Mouse (Mus musculus) cortical plate, adult 2 months (tissue): Measurements from ENCODE around the gene Mgll. TPM values are rescaled to one million over a fixed set of nuclear protein-coding genes. Genes with fewer than 3 reads are reported as not detected.

Source experiments
- H3K27ac ChIP-seq: fragments of 200-500 bp; 2 replicates; pipeline ENCODE4 v1.5.1; 2012; ENCODE audit warnings: low read length, control low read depth, inconsistent platforms; ENCODE audit not compliant: insufficient read depth
- H3K4me1 ChIP-seq: fragments of 200-500 bp; 2 replicates; pipeline ENCODE4 v1.6.1; 2011; ENCODE audit warnings: low read length; ENCODE audit not compliant: control insufficient read depth, insufficient read depth
- H3K4me3 ChIP-seq: fragments of 200-500 bp; 2 replicates; pipeline ENCODE4 v1.5.1; 2011; ENCODE audit warnings: mild to moderate bottlenecking, low read length, control low read depth; ENCODE audit not compliant: insufficient read depth
- CTCF ChIP-seq: fragments of 200-500 bp; IDR thresholded peaks from 2 replicates; pipeline ENCODE4 v1.5.1; 2011; ENCODE audit warnings: mild to moderate bottlenecking, control low read depth, low read length; ENCODE audit not compliant: insufficient read depth; ENCODE audit errors: extremely low read depth
- POLR2A ChIP-seq: fragments of 200-500 bp; IDR thresholded peaks from 2 replicates; pipeline ENCODE4 v1.6.1; 2011; ENCODE audit warnings: mild to moderate bottlenecking, low read length, control low read depth; ENCODE audit not compliant: insufficient read depth; ENCODE audit errors: extremely low read depth
- polyA plus RNA-seq: library from polyadenylated mRNA; depleted of rRNA; stranded (reverse); fragments of >200 nt; gene quantifications from 2 replicates; pipeline ENCODE4 v1.2.3, GENCODE M21; 2012

Gene Mgll
- polyA plus RNA-seq, 1 experiment: 220 TPM

DNA sequence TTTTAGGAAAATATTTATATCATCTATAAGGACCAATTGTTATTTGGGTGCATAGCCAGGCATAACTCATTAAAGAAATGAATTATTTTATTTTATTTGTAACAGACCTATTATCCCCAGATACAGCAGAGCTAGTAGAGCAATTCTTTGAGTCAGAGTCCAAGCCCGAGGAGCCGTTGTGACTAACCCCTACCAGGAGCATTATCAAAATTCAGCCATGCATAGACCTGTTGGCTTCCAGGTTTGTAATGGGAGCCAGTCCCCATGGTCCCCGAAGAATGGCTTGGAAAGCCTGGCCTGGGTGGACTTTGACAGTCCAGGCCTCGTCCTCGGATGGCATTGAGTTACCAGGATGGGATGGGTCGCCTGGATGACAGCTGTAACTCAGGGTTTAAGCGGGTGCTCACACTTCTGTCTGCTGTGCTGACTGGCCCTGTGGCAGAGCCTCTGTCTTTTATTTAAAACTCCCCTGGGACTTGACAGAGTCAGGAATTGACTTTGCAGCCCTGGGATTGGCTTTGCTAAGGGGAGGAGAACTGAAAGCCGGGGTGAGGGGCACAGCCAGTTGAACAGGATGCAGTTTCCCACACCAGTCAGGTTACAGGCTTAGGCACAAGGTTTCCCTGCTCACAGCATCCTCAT lies 54.0 kb downstream of the Mgll start:
- H3K4me1 ChIP-seq: peaks cover 8% of the 10 kb centered on the region
- H3K27ac ChIP-seq: no peak overlapping the region
- TF ChIP-seq POLR2A (no peak), CTCF (no peak)
- H3K4me3 ChIP-seq: no peak overlapping the region

DNA sequence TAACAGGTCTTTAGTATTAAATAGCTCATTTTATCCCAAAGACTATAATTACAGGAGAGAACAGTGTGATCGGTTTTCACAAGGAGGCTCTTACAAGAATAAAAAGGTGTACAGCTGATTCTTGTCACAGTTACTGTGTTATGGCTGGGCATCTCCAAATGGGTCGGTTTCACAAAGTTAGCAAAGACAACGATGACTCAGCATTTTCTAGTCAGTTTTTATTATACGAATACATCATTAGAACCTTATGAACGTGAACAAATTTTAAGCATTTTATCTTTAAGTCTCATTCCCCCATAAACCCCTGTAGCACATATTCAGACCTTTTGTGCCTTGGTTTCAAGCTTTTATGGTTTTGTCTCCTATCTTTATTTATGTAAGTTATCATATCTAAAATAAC lies 55.5 kb downstream of the Mgll start:
- Histone ChIP-seq H3K27ac (no peak overlapping the region), H3K4me1 (peaks cover 11% of the 10 kb centered on the region), H3K4me3 (no peak overlapping the region)
- TF ChIP-seq CTCF (no peak), POLR2A (no peak)

DNA sequence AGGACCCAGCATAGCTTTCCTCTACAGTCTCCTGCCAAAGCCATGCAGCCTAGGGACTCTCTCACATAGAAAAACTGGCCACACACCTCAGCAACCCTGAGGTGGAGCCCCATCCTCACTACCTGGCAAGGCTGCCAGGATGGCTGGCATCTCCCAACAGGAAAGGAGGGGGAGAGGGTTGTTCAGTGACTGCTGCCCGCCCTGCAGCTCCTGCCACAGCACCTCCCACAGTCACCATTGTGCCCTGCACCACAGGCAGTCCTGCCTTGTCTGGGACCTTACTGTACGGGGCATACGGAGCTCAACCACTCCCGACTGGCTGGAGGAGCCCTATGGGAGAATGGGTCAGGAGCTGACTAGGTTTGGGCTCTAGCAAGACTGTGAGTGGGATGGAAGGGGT lies 57.7 kb downstream of the Mgll start:
- Histone ChIP-seq H3K4me1 (peaks cover 23% of the 10 kb centered on the region), H3K4me3 (no peak overlapping the region), H3K27ac (no peak overlapping the region)
- TF ChIP-seq POLR2A: no peak
- no peak for TF ChIP-seq CTCF

DNA sequence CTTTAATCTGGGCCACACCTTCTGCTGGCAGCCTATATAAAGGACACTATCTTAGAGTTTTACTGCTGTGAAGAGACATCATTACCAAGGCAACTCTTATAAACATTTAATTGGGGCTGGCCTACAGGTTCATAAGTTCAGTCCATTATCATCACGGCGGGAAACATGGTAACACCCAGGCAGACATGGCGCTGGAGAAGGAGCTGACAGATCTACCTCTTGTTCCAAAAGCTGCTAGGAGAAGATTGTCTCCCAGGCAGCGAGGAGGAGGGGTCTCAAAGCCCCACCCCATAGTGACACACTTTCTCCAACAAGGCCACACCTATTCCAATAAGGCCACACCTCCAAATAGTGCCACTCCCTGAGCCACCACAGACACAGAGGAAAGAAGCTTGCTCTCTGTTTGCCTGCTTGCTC lies 58.8 kb downstream of the Mgll start:
- Histone ChIP-seq H3K4me1 (peaks cover 23% of the 10 kb centered on the region), H3K27ac (no peak overlapping the region), H3K4me3 (no peak overlapping the region)
- TF ChIP-seq POLR2A (no peak), CTCF (no peak)

DNA sequence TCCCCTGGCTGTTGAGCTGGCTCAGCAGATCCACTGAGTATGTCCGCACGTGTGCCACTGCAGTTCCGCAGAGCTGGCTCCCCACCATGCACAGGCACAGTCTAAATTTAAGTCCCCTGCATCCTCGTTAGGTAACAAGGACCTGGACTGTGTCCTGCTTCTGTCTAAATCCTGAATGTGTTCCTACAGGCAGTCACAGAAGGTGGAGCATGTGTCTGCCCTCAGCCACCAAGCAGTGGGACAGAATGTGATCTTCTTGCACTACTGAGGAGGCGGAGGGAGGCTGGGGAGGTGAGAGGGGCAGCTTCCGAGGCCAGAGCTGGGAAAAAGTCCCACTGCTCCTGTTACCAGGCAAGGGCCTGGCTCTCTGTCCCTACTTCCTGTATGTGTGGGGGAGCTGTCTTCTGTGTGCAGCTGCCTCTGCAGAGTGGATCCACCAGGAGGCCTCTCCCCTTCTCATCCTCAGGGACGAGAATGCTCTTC lies 60.5 kb downstream of the Mgll start:
- no peak overlapping the region for H3K4me3 ChIP-seq
- peaks cover 23% of the 10 kb centered on the region for H3K4me1 ChIP-seq
- TF ChIP-seq CTCF: no peak
- no peak for TF ChIP-seq POLR2A
- peak overlapping the region; percentile 43 for H3K27ac ChIP-seq

DNA sequence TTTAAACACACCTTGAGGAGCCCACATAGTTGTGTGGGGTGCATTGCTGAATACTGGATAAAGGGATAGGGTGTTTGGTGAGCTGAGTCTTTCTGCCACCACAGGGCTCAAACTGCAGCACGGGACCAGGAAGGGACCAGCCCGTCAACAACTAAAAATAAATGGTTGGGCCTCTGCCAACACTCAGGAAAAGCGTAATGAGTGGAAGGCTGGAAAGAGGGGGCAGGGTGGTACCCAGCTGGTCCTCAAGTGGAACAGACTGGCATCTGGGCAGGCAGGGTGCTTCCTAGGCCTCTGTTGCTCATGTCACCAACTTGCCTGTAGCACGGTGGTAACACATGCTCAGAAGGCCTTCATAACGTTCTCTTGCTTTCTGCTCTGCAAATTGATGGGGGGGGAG lies 61.1 kb downstream of the Mgll start:
- Histone ChIP-seq H3K27ac (peak overlapping the region; percentile 43), H3K4me1 (peaks cover 23% of the 10 kb centered on the region), H3K4me3 (no peak overlapping the region)
- TF ChIP-seq CTCF: no peak
- TF ChIP-seq POLR2A: no peak

DNA sequence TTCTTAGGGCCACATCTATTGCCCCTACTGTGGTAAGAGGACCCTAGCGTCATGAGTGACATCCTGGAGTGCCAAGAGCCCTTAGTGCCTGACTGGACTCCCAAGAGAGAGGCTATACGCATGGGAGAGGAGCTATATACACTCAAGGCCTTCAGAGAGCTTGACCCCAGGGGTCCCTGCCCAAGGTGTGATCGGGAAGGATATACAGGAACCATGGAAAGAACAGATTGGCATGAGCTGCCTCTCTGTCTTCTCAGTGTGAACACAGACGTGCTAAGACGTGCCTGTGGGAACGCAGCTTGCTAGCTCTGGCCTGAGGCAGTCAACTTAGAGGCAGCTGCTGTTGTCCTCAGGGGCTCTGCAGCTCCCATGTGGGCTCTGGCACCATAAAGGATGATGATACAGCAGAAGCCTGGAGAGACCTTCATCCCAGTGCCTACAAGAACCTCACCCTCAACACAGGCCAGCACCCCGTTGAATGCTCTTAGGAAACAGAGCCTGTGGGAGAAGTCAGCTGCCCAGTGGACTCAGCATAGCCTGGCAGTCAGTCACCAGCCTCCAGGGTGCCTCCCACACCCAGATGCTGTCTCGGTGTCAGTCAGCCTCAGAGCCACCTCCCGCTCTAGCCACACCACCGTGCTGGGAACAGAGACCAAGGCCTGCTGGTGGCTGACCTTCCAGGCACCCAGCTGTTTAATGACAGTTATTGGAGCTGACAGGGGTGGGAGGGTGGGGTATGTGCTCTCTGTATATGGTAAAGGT lies 61.8 kb downstream of the Mgll start:
- peaks cover 23% of the 10 kb centered on the region for H3K4me1 ChIP-seq
- no peak for TF ChIP-seq CTCF
- no peak for TF ChIP-seq POLR2A
- H3K4me3 ChIP-seq: no peak overlapping the region
- H3K27ac ChIP-seq: peak overlapping the region; percentile 3

DNA sequence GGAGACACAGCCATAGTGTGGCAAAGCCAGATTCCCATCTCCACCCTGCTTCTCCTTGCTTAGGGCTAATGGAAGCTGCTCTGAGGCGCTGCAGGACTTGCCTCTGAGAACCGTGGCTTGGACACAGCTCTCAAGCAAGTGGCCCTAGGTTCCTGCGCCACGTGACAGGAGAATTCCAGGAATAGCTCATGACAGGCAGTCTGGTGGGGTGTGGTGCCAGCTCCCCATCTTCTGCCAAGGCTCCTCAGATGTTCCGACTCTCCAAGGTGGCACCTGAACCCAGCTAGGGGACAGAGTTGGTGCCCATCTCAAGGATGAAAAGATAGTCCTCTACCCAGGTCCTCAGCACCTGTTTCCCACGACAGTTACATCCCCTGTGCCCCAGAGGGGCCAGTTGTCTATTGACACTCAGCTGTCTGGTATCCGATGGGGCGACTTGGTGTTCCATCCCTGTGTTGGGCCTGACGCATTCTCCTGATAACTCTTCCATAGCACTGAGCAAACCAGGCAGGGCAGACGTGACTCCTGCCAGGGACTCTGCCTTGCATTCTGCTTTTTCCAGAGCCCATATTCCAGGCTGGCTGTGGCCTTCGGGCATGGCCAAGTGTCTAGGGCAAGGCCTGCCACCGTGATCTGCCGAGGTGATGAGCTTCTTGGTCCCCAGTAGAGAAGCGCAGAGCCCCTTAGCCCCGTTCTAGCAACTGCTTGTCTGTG lies 62.7 kb downstream of the Mgll start:
- H3K27ac ChIP-seq: peak overlapping the region; percentile 13; the same call in 1 of the 2 replicates
- H3K4me1 ChIP-seq: peaks cover 23% of the 10 kb centered on the region

DNA sequence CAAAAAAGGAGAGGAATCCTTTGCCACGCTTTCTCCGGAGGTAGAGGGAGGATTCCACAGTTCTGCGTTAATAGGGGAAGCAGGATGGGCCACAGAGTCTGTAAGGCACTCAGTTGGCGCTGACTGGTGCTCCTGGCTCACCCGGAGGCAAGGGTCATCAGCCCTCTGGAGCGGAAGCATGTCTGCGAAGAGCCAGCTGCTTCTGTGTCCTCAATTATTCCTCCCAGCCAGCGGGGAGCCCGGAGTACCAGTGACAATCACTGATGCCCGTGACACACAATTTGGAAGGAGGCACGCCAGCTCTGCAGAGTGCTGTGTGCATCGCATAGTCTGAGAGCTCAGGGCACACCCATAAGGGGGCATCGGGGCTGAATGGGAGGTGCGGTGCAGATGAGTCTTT lies 63.3 kb downstream of the Mgll start:
- Histone ChIP-seq H3K27ac (no peak overlapping the region), H3K4me3 (no peak overlapping the region), H3K4me1 (peaks cover 23% of the 10 kb centered on the region)
- TF ChIP-seq CTCF (no peak), POLR2A (no peak)

More for the DNA sequence above, 62.7 kb downstream of the Mgll start:
- TF ChIP-seq POLR2A: no peak
- no peak for TF ChIP-seq CTCF
- H3K4me3 ChIP-seq: no peak overlapping the region

DNA sequence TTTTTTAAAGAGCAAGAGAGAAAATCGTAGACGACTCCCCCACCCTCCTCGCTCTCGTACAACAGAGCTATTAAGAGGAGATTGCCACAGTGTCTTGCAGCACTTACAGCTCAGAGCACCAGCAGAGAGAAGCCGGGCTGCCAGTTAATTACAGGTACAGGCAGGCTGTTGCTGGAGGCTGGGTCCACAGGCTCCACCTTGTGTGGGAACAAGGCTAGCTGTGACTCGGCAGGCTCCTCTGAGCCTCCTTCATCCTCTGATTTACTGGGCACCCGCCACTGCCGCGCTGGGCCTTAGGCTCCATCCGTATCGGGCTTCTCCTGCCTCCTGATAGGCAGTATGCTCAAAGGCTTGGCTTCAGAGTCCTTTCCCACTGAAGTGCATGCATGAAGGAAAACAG lies 64.0 kb downstream of the Mgll start:
- no peak overlapping the region for H3K4me3 ChIP-seq
- no peak overlapping the region for H3K27ac ChIP-seq
- H3K4me1 ChIP-seq: peaks cover 26% of the 10 kb centered on the region
- TF ChIP-seq POLR2A (no peak), CTCF (no peak)

DNA sequence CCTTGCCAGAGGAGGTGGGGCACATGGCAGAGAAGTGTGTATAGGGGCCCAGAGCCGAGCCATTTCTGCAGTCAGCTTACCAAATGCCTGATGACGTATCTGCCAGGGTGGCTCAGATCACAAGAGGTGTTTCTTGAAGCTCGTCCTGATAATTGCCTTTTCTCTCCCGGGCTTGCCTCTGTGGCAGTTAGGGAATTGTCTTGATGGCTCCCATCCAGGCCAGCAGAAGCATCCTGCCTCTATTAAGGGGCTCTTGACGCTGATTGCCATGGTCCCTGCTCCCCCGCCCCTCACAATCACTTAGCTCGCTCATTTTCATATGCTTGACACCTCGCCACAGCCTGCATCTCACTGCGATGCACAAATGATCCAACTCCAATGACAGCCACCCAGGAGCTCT lies 67.1 kb downstream of the Mgll start:
- H3K4me3 ChIP-seq: no peak overlapping the region
- peaks cover 15% of the 10 kb centered on the region for H3K4me1 ChIP-seq
- no peak for TF ChIP-seq POLR2A
- no peak for TF ChIP-seq CTCF
- H3K27ac ChIP-seq: no peak overlapping the region
